Mouse (Mus musculus) hindbrain, postnatal 0 days (tissue): ENCODE results near the gene BC030499. TPM values are rescaled to one million over a fixed set of nuclear protein-coding genes. Genes with fewer than 3 reads are reported as not detected.

Experiments
- ATAC-seq: fragments of 200-750 bp; cut with Nextera tagmentation; 2 replicates; pipeline ENCODE4 v1.8.0; 2017; ENCODE audit warnings: mild to moderate bottlenecking, moderate TSS enrichment, moderate library complexity
- DNase-seq: peaks from one replicate; pipeline ENCODE4 v3.0.0-alpha.2; 2015; ENCODE audit warnings: low spot score
- H3K27ac ChIP-seq: fragments of 300-500 bp; sonication (generic); 2 replicates; pipeline ENCODE4 v1.5.1; 2014; ENCODE audit warnings: mild to moderate bottlenecking
- H3K27me3 ChIP-seq: fragments of 300-500 bp; sonication (generic); 2 replicates; pipeline ENCODE4 v1.6.1; 2014; ENCODE audit warnings: low read length, mixed read lengths; ENCODE audit not compliant: insufficient read depth
- H3K36me3 ChIP-seq: fragments of 300-500 bp; sonication (generic); 2 replicates; pipeline ENCODE4 v1.6.1; 2014; ENCODE audit warnings: low read length, mixed read lengths; ENCODE audit not compliant: insufficient read depth
- H3K4me1 ChIP-seq: fragments of 300-500 bp; sonication (generic); 2 replicates; pipeline ENCODE4 v1.6.1; 2014; ENCODE audit warnings: antibody characterized with exemption, low read length, mixed read lengths; ENCODE audit not compliant: insufficient read depth
- H3K4me2 ChIP-seq: fragments of 300-500 bp; sonication (generic); 2 replicates; pipeline ENCODE4 v1.6.1; 2014; ENCODE audit warnings: low read depth, mild to moderate bottlenecking, low read length, moderate library complexity, mixed read lengths
- H3K4me3 ChIP-seq: fragments of 300-500 bp; sonication (generic); 2 replicates; pipeline ENCODE4 v1.5.1; 2014; ENCODE audit warnings: low read length
- H3K9ac ChIP-seq: fragments of 300-500 bp; sonication (generic); replicated peaks from 2 replicates; pipeline ENCODE4 v1.6.1; 2014; ENCODE audit warnings: mild to moderate bottlenecking, low read length, moderate library complexity, mixed read lengths
- H3K9me3 ChIP-seq: fragments of 300-500 bp; sonication (generic); 2 replicates; pipeline ENCODE4 v1.6.1; 2016; ENCODE audit warnings: low read length, mixed read lengths
- CTCF ChIP-seq: IDR thresholded peaks from 2 replicates; pipeline ENCODE4 v1.5.1; 2016; ENCODE audit warnings: antibody characterized with exemption, control low read depth, low read depth
- WGBS: fragments of 180-500 bp; shearing (Covaris S2); extraction: QIAGEN DNeasy Blood & Tissue Kit; methylation state at CpG from one replicate; pipeline ENCODE4 v1.1.7; 2014; 5-methylcytosine and 5-hydroxymethylcytosine counted together
- polyA plus RNA-seq: library from polyadenylated mRNA; unstranded; fragments of >200 nt; fragmentation: Nextera tagmentation; extraction: Ambion mirVana; gene quantifications from 2 replicates; pipeline ENCODE4 v1.2.1, GENCODE M21; 2015
- total RNA-seq: library from RNA; depleted of rRNA; stranded (reverse); fragments of >200 nt; gene quantifications from 2 replicates; pipeline ENCODE4 v1.2.3, GENCODE M21; 2014

Gene BC030499
- total and polyA plus RNA-seq, 2 experiments from 2014 or later: 0.10 TPM; not detected in 1

DNA sequence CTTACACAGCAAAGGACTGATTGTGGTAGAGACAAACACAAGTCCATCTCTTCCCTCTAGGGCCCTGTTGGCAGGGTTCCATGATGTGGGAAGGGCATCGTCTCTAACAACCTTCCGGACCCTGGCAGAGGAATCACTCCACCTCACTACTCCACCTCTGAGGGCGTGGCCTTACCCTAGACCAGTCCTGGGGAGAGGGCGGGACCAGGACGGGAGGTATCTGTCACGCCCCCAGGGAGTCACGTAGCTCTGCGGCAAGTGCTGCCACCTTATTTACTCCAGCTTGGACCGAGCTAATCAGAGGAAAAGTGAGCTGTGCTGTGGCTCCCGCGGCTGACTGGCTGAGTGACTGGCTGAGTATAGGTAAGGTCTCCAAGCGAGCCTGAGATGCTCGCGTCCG lies 32.2 kb downstream of the BC030499 start, which contains the start of gene Aldoc:
Gene Aldoc (plus strand): TSS at position 109 of the 400 bp plus-strand sequence.
- Histone ChIP-seq H3K4me2 (peak within 1 kb of the TSS; percentile 53), H3K9me3 (no peaks in the 10 kb centered on the region), H3K4me1 (peaks cover 8% of the 10 kb centered on the region), H3K27me3 (no peaks in the 10 kb centered on the region), H3K36me3 (no peaks in the 10 kb centered on the region), H3K9ac (peak within 1 kb of the TSS; percentile 52), H3K27ac (peak within 1 kb of the TSS; percentile 86), H3K4me3 (peak within 1 kb of the TSS; percentile 31)
- peak; percentile 89 for ATAC-seq
- peak; percentile 90 for DNase-seq
- 9% methylated on average over 15 of the region's 15 CpGs for WGBS
- no peak for TF ChIP-seq CTCF

DNA sequence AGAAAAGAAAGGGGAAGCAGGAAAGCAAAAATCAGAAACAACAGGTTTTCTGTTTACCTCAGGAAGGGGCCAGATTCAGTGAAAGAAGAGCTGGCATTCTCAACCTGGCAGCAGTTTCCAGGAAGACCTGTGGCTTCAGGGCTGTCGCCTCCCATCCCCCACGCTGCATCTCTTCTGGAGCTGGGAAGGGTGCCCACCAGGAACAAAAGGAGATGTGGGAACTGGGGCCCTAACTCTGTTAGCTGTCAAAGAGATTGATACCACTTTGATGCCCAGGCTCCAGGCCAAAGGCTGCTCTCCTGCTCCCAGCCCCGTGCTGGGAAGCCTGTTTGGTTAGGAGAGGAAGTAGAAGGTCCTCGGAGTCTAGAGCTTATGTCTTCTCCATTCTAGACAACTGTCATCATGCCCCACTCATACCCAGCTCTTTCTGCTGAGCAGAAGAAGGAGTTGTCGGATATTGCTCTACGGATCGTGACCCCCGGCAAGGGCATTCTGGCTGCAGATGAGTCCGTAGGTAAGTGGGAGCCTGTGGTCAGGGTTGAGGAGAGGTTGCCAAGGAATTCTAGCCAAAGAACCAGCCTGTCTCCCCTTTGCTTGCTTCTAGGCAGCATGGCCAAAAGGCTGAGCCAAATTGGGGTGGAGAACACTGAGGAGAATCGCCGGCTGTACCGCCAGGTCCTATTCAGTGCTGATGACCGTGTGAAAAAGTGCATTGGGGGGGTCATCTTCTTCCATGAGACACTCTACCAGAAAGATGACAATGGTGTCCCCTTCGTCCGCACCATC lies 33.6 kb downstream of the BC030499 start:
- peak overlapping the region; percentile 31 for H3K4me3 ChIP-seq
- peak; percentile 39; the same call in 1 of the 2 replicates for ATAC-seq

GRCm38 (mm10) chr11:78324965-78325364 lies 34.3 kb downstream of the BC030499 start:
- no peak overlapping the region; the same call in 1 of the 2 replicates for H3K9ac ChIP-seq
- DNase-seq (no peak), ATAC-seq (no peak)
- H3K4me2 ChIP-seq: peak overlapping the region; percentile 53
- no peaks in the 10 kb centered on the region for H3K27me3 ChIP-seq
- H3K36me3 ChIP-seq: no peaks in the 10 kb centered on the region
- H3K4me1 ChIP-seq: peaks cover 8% of the 10 kb centered on the region
- TF ChIP-seq CTCF: 0 out of 2 replicates have a peak, but pooled peaks have one; percentile 9
- WGBS: 76% methylated on average over 12 of the region's 12 CpGs
- H3K27ac ChIP-seq: peak overlapping the region; percentile 86
- H3K4me3 ChIP-seq: peak overlapping the region; percentile 31
- no peaks in the 10 kb centered on the region for H3K9me3 ChIP-seq

More for the DNA sequence above, 33.6 kb downstream of the BC030499 start:
- DNase-seq: peak; percentile 82
- TF ChIP-seq CTCF: no peak
- no peaks in the 10 kb centered on the region for H3K27me3 ChIP-seq
- H3K9me3 ChIP-seq: no peaks in the 10 kb centered on the region
- 53% methylated on average over 15 of the region's 15 CpGs for WGBS
- H3K4me2 ChIP-seq: peak overlapping the region; percentile 53
- peak overlapping the region; percentile 86; the same call in 1 of the 2 replicates for H3K27ac ChIP-seq
- peaks cover 8% of the 10 kb centered on the region for H3K4me1 ChIP-seq
- peak overlapping the region; percentile 52; the same call in 1 of the 2 replicates for H3K9ac ChIP-seq
- no peaks in the 10 kb centered on the region for H3K36me3 ChIP-seq

GRCm38 (mm10) chr11:78327215-78327614 lies 36.6 kb downstream of the BC030499 start:
- WGBS: 88% methylated on average over 4 of the region's 4 CpGs
- TF ChIP-seq CTCF: no peak
- no peak for ATAC-seq

GRCm38 (mm10) chr11:78327634-78328511 lies 37.2 kb downstream of the BC030499 start, which contains the start of gene Pigs:
Gene Pigs (plus strand): TSS chr11:78328415.
- Histone ChIP-seq H3K27me3 (no peaks in the 10 kb centered on the region), H3K36me3 (no peaks in the 10 kb centered on the region), H3K4me2 (peak within 1 kb of the TSS; percentile 88), H3K4me1 (peaks cover 8% of the 10 kb centered on the region), H3K9ac (peak within 1 kb of the TSS; percentile 85), H3K9me3 (no peaks in the 10 kb centered on the region), H3K27ac (peak within 1 kb of the TSS; percentile 43), H3K4me3 (peak within 1 kb of the TSS; percentile 81)
- DNase-seq (peak; percentile 98), ATAC-seq (peak; percentile 95)
- WGBS: 12% methylated on average over 35 of the region's 37 CpGs
- TF ChIP-seq CTCF: peak; percentile 37

More at GRCm38 (mm10) chr11:78327215-78327614, 36.6 kb downstream of the BC030499 start:
- Histone ChIP-seq H3K27me3 (no peaks in the 10 kb centered on the region), H3K4me1 (peaks cover 8% of the 10 kb centered on the region), H3K4me2 (no peak overlapping the region), H3K27ac (no peak overlapping the region), H3K36me3 (no peaks in the 10 kb centered on the region), H3K4me3 (no peak overlapping the region), H3K9me3 (no peaks in the 10 kb centered on the region), H3K9ac (no peak overlapping the region)
- no peak for DNase-seq

GRCm38 (mm10) chr11:78328512-78329056 lies 37.9 kb downstream of the BC030499 start:
- Histone ChIP-seq H3K27me3 (no peaks in the 10 kb centered on the region), H3K9me3 (no peaks in the 10 kb centered on the region), H3K4me3 (peak overlapping the region; percentile 81), H3K9ac (peak overlapping the region; percentile 85), H3K4me1 (peaks cover 8% of the 10 kb centered on the region), H3K36me3 (peaks cover 4% of the 10 kb centered on the region; the same call in 1 of the 2 replicates), H3K27ac (peak overlapping the region; percentile 43), H3K4me2 (peak overlapping the region; percentile 88)
- no peak for TF ChIP-seq CTCF
- DNase-seq: no peak
- ATAC-seq: peak; percentile 69
- WGBS: under 1% methylated on average over 35 of the region's 41 CpGs
